In the genomic region with DNA sequence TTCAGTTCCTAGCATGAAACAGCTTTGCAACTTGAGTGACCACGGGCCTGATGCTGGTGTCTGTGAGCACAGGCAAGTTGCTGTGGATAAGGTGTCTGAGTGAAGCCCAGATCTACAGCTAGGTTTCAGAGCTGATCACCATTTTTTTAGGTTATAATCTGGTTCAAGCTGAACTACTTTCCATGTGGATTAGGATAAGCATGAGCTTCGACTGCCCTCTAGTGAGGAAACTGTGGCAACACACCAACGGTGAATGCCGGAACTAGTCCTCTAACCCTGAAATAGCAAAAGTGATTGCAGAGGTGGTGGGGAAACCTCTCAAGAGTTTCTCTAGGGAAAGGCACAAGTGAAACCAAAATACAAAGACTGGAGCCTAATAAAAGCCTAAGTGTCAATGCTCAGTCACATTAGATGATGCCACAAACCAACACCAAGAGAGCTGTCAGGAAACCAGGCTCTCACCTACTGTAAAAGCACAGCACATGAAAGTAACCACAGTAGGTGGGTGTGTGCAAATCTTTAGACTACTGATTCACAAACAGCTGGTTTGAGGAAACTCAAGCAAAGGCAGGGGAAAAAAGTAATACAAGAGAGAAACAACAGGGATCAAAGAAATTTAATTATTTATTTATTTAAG, we compare ENCODE assay signal across 8 mouse cellular contexts.
A peak's percentile ranks its signal among the peaks of the same experiment; 100 is the strongest.
DNase-seq lines count a peak whose midpoint lies in the region; ATAC-seq lines count a peak whose summit lies in the region.

No protein-coding gene starts in this region.

- H3K4me3 ChIP-seq in kidney, embryonic 14.5 days (ENCODE audit: low read length), result no peak overlapping the region
- no peak overlapping the region for H3K4me3 ChIP-seq in limb, embryonic 10.5 days
- no peak overlapping the region for H3K4me3 ChIP-seq in neural tube, embryonic 11.5 days (ENCODE audit: low read depth, low read length)

- WGBS in kidney, embryonic 14.5 days, result 21% methylated on average over 4 of the region's 4 CpGs
- 37% methylated on average over 4 of the region's 4 CpGs for WGBS in limb, embryonic 10.5 days
- WGBS in neural tube, embryonic 11.5 days, result 39% methylated on average over 4 of the region's 4 CpGs

- H3K9ac ChIP-seq in kidney, embryonic 14.5 days (ENCODE audit: low read depth, low read length), result no peak overlapping the region
- H3K9ac ChIP-seq in neural tube, embryonic 11.5 days (ENCODE audit: low read length), result no peak overlapping the region

- peak; percentile 24 to 28 for DNase-seq in B cell, adult 2 months
- peak; percentile 44 to 85 for DNase-seq in adrenal gland, adult (ENCODE audit: inconsistent age in 2 of 2, low spot score in 1 of 2)
- peak; percentile 88 for DNase-seq in embryo, embryonic 10.5 days (ENCODE audit: low spot score)
- peak; percentile 66 for DNase-seq in limb, embryonic 10.5 days (ENCODE audit: low spot score)
- DNase-seq in neural tube, embryonic 11.5 days (ENCODE audit: low spot score), result peak; percentile 60
- peak; percentile 14 for DNase-seq in thymus, postnatal 25 days

- no peaks in the 10 kb centered on the region for H3K36me3 ChIP-seq in kidney, embryonic 14.5 days (ENCODE audit: control insufficient read depth, insufficient read depth, low read length)
- no peaks in the 10 kb centered on the region for H3K36me3 ChIP-seq in limb, embryonic 10.5 days
- H3K36me3 ChIP-seq in neural tube, embryonic 11.5 days (ENCODE audit: control insufficient read depth, insufficient read depth, low read length), result no peaks in the 10 kb centered on the region

- no peaks in the 10 kb centered on the region for H3K27me3 ChIP-seq in kidney, embryonic 14.5 days (ENCODE audit: control insufficient read depth, insufficient read depth, low read length)
- H3K27me3 ChIP-seq in limb, embryonic 10.5 days (ENCODE audit: low read depth, poor library complexity, severe bottlenecking), result no peaks in the 10 kb centered on the region
- H3K27me3 ChIP-seq in neural tube, embryonic 11.5 days (ENCODE audit: control insufficient read depth, insufficient read depth, low read length), result no peaks in the 10 kb centered on the region

- peak; percentile 71 for ATAC-seq in granulocyte monocyte progenitor cell, adult 5-6 weeks (replicated peaks; ENCODE audit: poor library complexity, severe bottlenecking)
- 0 out of 2 replicates have a peak, but pooled peaks have one; percentile 43 for ATAC-seq in kidney, embryonic 14.5 days (ENCODE audit: low FRiP score, low TSS enrichment)
- no peak for ATAC-seq in neural tube, embryonic 11.5 days (ENCODE audit: insufficient read depth, low FRiP score, low TSS enrichment)

- no peaks in the 10 kb centered on the region for H3K9me3 ChIP-seq in kidney, embryonic 14.5 days (ENCODE audit: control insufficient read depth, low read length)
- H3K9me3 ChIP-seq in limb, embryonic 10.5 days (replicated peaks), result no peaks in the 10 kb centered on the region
- H3K9me3 ChIP-seq in neural tube, embryonic 11.5 days (ENCODE audit: control insufficient read depth, low read length), result no peaks in the 10 kb centered on the region

- no peak overlapping the region for H3K27ac ChIP-seq in kidney, embryonic 14.5 days (ENCODE audit: low read depth, low read length)
- no peak overlapping the region for H3K27ac ChIP-seq in limb, embryonic 10.5 days
- H3K27ac ChIP-seq in neural tube, embryonic 11.5 days (ENCODE audit: low read depth, low read length), result no peak overlapping the region

- no peak overlapping the region for H3K4me2 ChIP-seq in kidney, embryonic 14.5 days (replicated peaks; ENCODE audit: low read depth, low read length)
- no peak overlapping the region for H3K4me2 ChIP-seq in neural tube, embryonic 11.5 days (ENCODE audit: low read depth)

- H3K4me1 ChIP-seq in kidney, embryonic 14.5 days (ENCODE audit: control insufficient read depth, insufficient read depth, low read length), result no peaks in the 10 kb centered on the region
- H3K4me1 ChIP-seq in limb, embryonic 10.5 days, result no peaks in the 10 kb centered on the region
- H3K4me1 ChIP-seq in neural tube, embryonic 11.5 days (ENCODE audit: control insufficient read depth, insufficient read depth, low read length), result no peaks in the 10 kb centered on the region

Comparison
In these comparisons a context has a peak if more than half of its experiments do, and no peak if none do; other contexts are left out.
1. DNase-seq: peak in every context shown above with its lines; median percentile 88 in embryo, embryonic 10.5 days; 66 in limb, embryonic 10.5 days; 64 in adrenal gland, adult; 60 in neural tube, embryonic 11.5 days; 26 in B cell, adult 2 months; 14 in thymus, postnatal 25 days.